Mouse (Mus musculus): ENCODE results near the gene Zrsr1. TPM values are rescaled to one million over a fixed set of nuclear protein-coding genes. Genes with fewer than 3 reads are reported as not detected.

Zrsr1 gene
- total and polyA plus RNA-seq, 3 experiments = 10.4 to 15.8 TPM; not detected in 1

- Histone ChIP-seq H3K79me2 (ENCODE audit: control insufficient read depth, insufficient read depth, low read length, poor library complexity) (peaks cover 50% of the 10 kb centered on the region), H3K9me3 (replicated peaks; ENCODE audit: insufficient read depth, low read length) (no peaks in the 10 kb centered on the region), H3K36me3 (ENCODE audit: control insufficient read depth in 1 of 2, insufficient read depth in 2 of 2, low read length in 2 of 2) (peaks cover 0 to 25% of the 10 kb centered on the region in 2 experiments; a peak in 3 of 4 replicates), H3K4me1 (ENCODE audit: control insufficient read depth in 1 of 2, insufficient read depth in 2 of 2, low read length in 2 of 2) (peaks cover 0 to 13% of the 10 kb centered on the region in 2 experiments; a peak in 2 of 4 replicates), H3K27me3 (ENCODE audit: control insufficient read depth in 1 of 2, insufficient read depth in 2 of 2, low read length in 2 of 2) (no peaks in the 10 kb centered on the region), H3K4me3 (ENCODE audit: control insufficient read depth in 1 of 2, insufficient read depth in 1 of 2, low read depth in 2 of 2, low read length in 2 of 2) (peak overlapping the region; percentile 74 to 77), H3K27ac (ENCODE audit: control insufficient read depth, low read depth, low read length) (peak overlapping the region; percentile 94), H3K9ac (ENCODE audit: control insufficient read depth, low read depth, low read length, poor library complexity, severe bottlenecking) (peak overlapping the region; percentile 71)
- 0 out of 2 replicates have a peak, but pooled peaks have one; percentile 22 for TF ChIP-seq MYC (IDR thresholded peaks at IDR 0.05; ENCODE audit: low read depth, low read length)
- peak; percentile 67 for TF ChIP-seq MXI1 (IDR thresholded peaks at IDR 0.05; ENCODE audit: low read depth, low read length)
- TF ChIP-seq POLR2AphosphoS5 (IDR thresholded peaks at IDR 0.05; ENCODE audit: borderline replicate concordance, low read depth, low read length) = peak; percentile 80; the same call in 1 of the 2 replicates
- TF ChIP-seq POLR2AphosphoS2 (IDR thresholded peaks at IDR 0.05; ENCODE audit: low read length) = peak; percentile 81
- peak; percentile 70 for TF ChIP-seq HCFC1 (IDR thresholded peaks at IDR 0.05; ENCODE audit: low read depth, low read length)
- TF ChIP-seq NRF1 (IDR thresholded peaks at IDR 0.05; ENCODE audit: insufficient read depth, low read depth, low read length, poor library complexity, severe bottlenecking) = peak; percentile 83
- peak; percentile 57; the same call in 1 of the 2 replicates for TF ChIP-seq SIN3A (IDR thresholded peaks at IDR 0.05; ENCODE audit: low read length)
- TF ChIP-seq CHD1 (IDR thresholded peaks at IDR 0.05; ENCODE audit: low read depth, low read length) = no peak
- peak; percentile 78 for TF ChIP-seq MAZ (IDR thresholded peaks at IDR 0.05; ENCODE audit: low read depth, low read length)
- peak; percentile 97 for TF ChIP-seq CHD2 (IDR thresholded peaks at IDR 0.05; ENCODE audit: low read length)
- TF ChIP-seq JUND (IDR thresholded peaks at IDR 0.05; ENCODE audit: low read depth, low read length) = no peak
- TF ChIP-seq POLR2A (IDR thresholded peaks at IDR 0.05; ENCODE audit: control insufficient read depth in 1 of 2, insufficient read depth in 1 of 2, low read depth in 1 of 2, low read length in 2 of 2, poor library complexity in 1 of 2) = peak; percentile 14 to 59; a peak in 3 of 4 replicates
- 0 out of 4 replicates have a peak, but pooled peaks of 1 of the 2 experiments have one; percentile 18 for TF ChIP-seq EP300 (IDR thresholded peaks at IDR 0.05; ENCODE audit: low read depth in 1 of 2, low read length in 2 of 2)
- 0 out of 2 replicates have a peak, but pooled peaks have one; percentile 58 for TF ChIP-seq ETS1 (IDR thresholded peaks at IDR 0.05; ENCODE audit: low read depth, low read length)
- TF ChIP-seq TCF12 (IDR thresholded peaks at IDR 0.05; ENCODE audit: low read depth, low read length) = peak; percentile 2; the same call in 1 of the 2 replicates
- no peak for TF ChIP-seq ZC3H11A (IDR thresholded peaks at IDR 0.05; ENCODE audit: low read depth, low read length)
- TF ChIP-seq TAL1 (IDR thresholded peaks at IDR 0.05; ENCODE audit: low read length) = no peak
- 0 out of 2 replicates have a peak, but pooled peaks have one; percentile 8 for TF ChIP-seq MYB (IDR thresholded peaks at IDR 0.05; ENCODE audit: low read depth, low read length)
- peak; percentile 95 for DNase-seq (ENCODE audit: low read depth, low spot score)
Observed at GRCm38 (mm10) chr11:22972746-22973526, 1.1 kb downstream of the Zrsr1 start.

DNA sequence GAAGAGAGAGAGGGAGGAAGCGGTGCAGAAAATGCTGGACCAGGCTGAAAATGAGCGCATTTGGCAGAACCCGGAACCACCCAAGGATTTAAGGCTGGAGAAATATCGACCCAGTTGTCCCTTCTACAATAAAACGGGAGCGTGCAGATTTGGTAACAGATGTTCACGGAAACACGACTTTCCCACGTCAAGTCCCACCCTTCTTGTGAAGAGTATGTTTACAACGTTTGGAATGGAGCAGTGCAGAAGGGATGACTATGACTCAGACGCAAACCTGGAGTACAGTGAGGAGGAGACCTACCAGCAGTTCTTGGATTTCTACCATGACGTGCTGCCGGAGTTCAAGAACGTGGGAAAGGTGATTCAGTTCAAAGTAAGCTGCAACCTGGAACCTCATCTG, 1.8 kb downstream of the Zrsr1 start:
- peak overlapping the region; percentile 74 to 77 for H3K4me3 ChIP-seq (ENCODE audit: control insufficient read depth in 1 of 2, insufficient read depth in 1 of 2, low read depth in 2 of 2, low read length in 2 of 2)
- no peak for TF ChIP-seq MAZ (IDR thresholded peaks at IDR 0.05; ENCODE audit: low read depth, low read length)
- no peak for TF ChIP-seq BHLHE40 (IDR thresholded peaks at IDR 0.05; ENCODE audit: borderline replicate concordance, low read depth, low read length)
- no peak for TF ChIP-seq JUND (IDR thresholded peaks at IDR 0.05; ENCODE audit: low read depth, low read length)
- no peak for TF ChIP-seq MEF2A (IDR thresholded peaks at IDR 0.05; ENCODE audit: extremely low read depth, insufficient replicate concordance, low read depth, low read length, poor library complexity, severe bottlenecking)
- no peak for TF ChIP-seq HCFC1 (IDR thresholded peaks at IDR 0.05; ENCODE audit: low read depth, low read length)
- TF ChIP-seq USF1 (IDR thresholded peaks at IDR 0.05; ENCODE audit: low read depth, low read length) = no peak
- no peak for TF ChIP-seq POLR2A (IDR thresholded peaks at IDR 0.05; ENCODE audit: control insufficient read depth in 1 of 2, insufficient read depth in 1 of 2, low read depth in 1 of 2, low read length in 2 of 2, poor library complexity in 1 of 2)
- TF ChIP-seq NELFE (IDR thresholded peaks at IDR 0.05; ENCODE audit: low read depth, low read length) = no peak
- no peak for TF ChIP-seq GABPA (IDR thresholded peaks at IDR 0.05; ENCODE audit: low read depth, low read length)
- no peak for TF ChIP-seq ETS1 (IDR thresholded peaks at IDR 0.05; ENCODE audit: low read depth, low read length)
- TF ChIP-seq CTCF (IDR thresholded peaks at IDR 0.05 in 2 of 3, conservative IDR thresholded peaks at IDR 0.05 in 1 of 3; ENCODE audit: control insufficient read depth in 1 of 3, insufficient read depth in 1 of 3, low read depth in 2 of 3, low read length in 3 of 3, poor library complexity in 1 of 3, severe bottlenecking in 1 of 3) = no peak
- no peak for TF ChIP-seq TCF12 (IDR thresholded peaks at IDR 0.05; ENCODE audit: low read depth, low read length)
- TF ChIP-seq UBTF (IDR thresholded peaks at IDR 0.05; ENCODE audit: borderline replicate concordance, insufficient read depth, low read depth, low read length) = no peak
- no peak for TF ChIP-seq GATA1 (IDR thresholded peaks at IDR 0.05; ENCODE audit: low read depth, low read length)
- peaks cover 0 to 17% of the 10 kb centered on the region in 2 experiments; a peak in 2 of 4 replicates for H3K4me1 ChIP-seq (ENCODE audit: control insufficient read depth in 1 of 2, insufficient read depth in 2 of 2, low read length in 2 of 2)
- peaks cover 55% of the 10 kb centered on the region for H3K79me2 ChIP-seq (ENCODE audit: control insufficient read depth, insufficient read depth, low read length, poor library complexity)
- peak overlapping the region; percentile 71 for H3K9ac ChIP-seq (ENCODE audit: control insufficient read depth, low read depth, low read length, poor library complexity, severe bottlenecking)
- H3K27me3 ChIP-seq (ENCODE audit: control insufficient read depth in 1 of 2, insufficient read depth in 2 of 2, low read length in 2 of 2) = no peaks in the 10 kb centered on the region
- peak; percentile 62 for DNase-seq (ENCODE audit: low read depth, low spot score)
- H3K9me3 ChIP-seq (replicated peaks; ENCODE audit: insufficient read depth, low read length) = no peaks in the 10 kb centered on the region
- H3K36me3 ChIP-seq (ENCODE audit: control insufficient read depth in 1 of 2, insufficient read depth in 2 of 2, low read length in 2 of 2) = peaks cover 0 to 30% of the 10 kb centered on the region in 2 experiments; a peak in 3 of 4 replicates
- peak overlapping the region; percentile 94 for H3K27ac ChIP-seq (ENCODE audit: control insufficient read depth, low read depth, low read length)

Measured in MEL (cell line).